Mouse (Mus musculus): ENCODE measurements around the gene Ppm1h.

- no peak for TF ChIP-seq CTCF (IDR thresholded peaks at IDR 0.05; ENCODE audit: low read depth)
- TF ChIP-seq EP300 (IDR thresholded peaks at IDR 0.05; ENCODE audit: low read depth), result no peak
Observed at GRCm38 (mm10) chr10:122963463-122964240, 285.1 kb downstream of the Ppm1h start.
